Mouse (Mus musculus) cortical plate, adult 2 months (tissue): Measurements from ENCODE around the gene Exoc7.

Source experiments
- CTCF ChIP-seq: fragments of 200-500 bp; IDR thresholded peaks from 2 replicates; pipeline ENCODE4 v1.5.1; 2011; ENCODE audit warnings: mild to moderate bottlenecking, control low read depth, low read length; ENCODE audit not compliant: insufficient read depth; ENCODE audit errors: extremely low read depth
- POLR2A ChIP-seq: fragments of 200-500 bp; IDR thresholded peaks from 2 replicates; pipeline ENCODE4 v1.6.1; 2011; ENCODE audit warnings: mild to moderate bottlenecking, low read length, control low read depth; ENCODE audit not compliant: insufficient read depth; ENCODE audit errors: extremely low read depth

DNA sequence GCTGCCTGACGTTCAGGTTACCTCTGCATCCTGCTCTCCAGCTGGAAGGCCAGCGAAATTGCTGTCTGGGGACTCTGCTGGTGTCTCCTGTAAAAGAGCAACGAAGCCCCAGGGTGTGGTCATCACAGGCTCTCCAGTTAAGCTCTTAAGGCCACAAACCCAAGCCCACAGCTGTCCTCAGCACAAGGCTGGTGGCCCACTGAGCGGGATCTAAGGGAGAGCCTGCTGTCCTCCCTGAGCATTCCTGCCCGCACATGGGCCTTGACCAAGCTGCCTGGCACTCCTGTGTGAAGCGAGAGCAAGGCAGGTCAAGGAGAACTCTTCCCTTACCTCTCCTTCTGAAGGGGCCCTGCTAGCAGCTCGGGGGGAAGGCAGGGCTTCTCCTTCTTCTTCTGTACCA is 40.0 kb upstream of the Exoc7 start:
- TF ChIP-seq POLR2A (no peak), CTCF (no peak)
